Mouse (Mus musculus): ENCODE data around the gene Nat8f2. TPM values are rescaled to one million over a fixed set of nuclear protein-coding genes. Genes with fewer than 3 reads are reported as not detected.

Gene Nat8f2
- polyA plus RNA-seq, 1 experiment: not detected

- no peak for TF ChIP-seq GATA1 (IDR thresholded peaks at IDR 0.05; ENCODE audit: low read length)
These were observed 7.7 kb downstream of the Nat8f2 start for GRCm38 (mm10) chr6:85861247-85861646.

GRCm38 (mm10) chr6:85856194-85856678 is 12.7 kb downstream of the Nat8f2 start:
- no peak for TF ChIP-seq GATA1 (IDR thresholded peaks at IDR 0.05; ENCODE audit: low read length)

GRCm38 (mm10) chr6:85853481-85853880 is 15.5 kb downstream of the Nat8f2 start:
- no peak for TF ChIP-seq GATA1 (IDR thresholded peaks at IDR 0.05; ENCODE audit: low read length)

- TF ChIP-seq GATA1 (IDR thresholded peaks at IDR 0.05; ENCODE audit: low read length): no peak
These were observed 17.7 kb downstream of the Nat8f2 start for GRCm38 (mm10) chr6:85851062-85851773.

- TF ChIP-seq GATA1 (IDR thresholded peaks at IDR 0.05; ENCODE audit: low read length): no peak
These were observed 19.7 kb downstream of the Nat8f2 start for GRCm38 (mm10) chr6:85849240-85849639.

GRCm38 (mm10) chr6:85848140-85848539 is 20.8 kb downstream of the Nat8f2 start:
- TF ChIP-seq GATA1 (IDR thresholded peaks at IDR 0.05; ENCODE audit: low read length): no peak

- TF ChIP-seq GATA1 (IDR thresholded peaks at IDR 0.05; ENCODE audit: low read length): no peak
These were observed 22.0 kb downstream of the Nat8f2 start for GRCm38 (mm10) chr6:85846921-85847320.

- TF ChIP-seq GATA1 (IDR thresholded peaks at IDR 0.05; ENCODE audit: low read length): no peak
These were observed 29.0 kb downstream of the Nat8f2 start for GRCm38 (mm10) chr6:85839982-85840381.

GRCm38 (mm10) chr6:85838674-85839073 is 30.3 kb downstream of the Nat8f2 start:
- TF ChIP-seq GATA1 (IDR thresholded peaks at IDR 0.05; ENCODE audit: low read length): no peak

- no peak for TF ChIP-seq GATA1 (IDR thresholded peaks at IDR 0.05; ENCODE audit: low read length)
These were observed 37.1 kb downstream of the Nat8f2 start, which contains the start of gene Nat8 for GRCm38 (mm10) chr6:85831796-85832321. TSS of gene Nat8 (minus strand) at chr6:85832082.

GRCm38 (mm10) chr6:85829462-85829861 is 39.5 kb downstream of the Nat8f2 start:
- no peak for TF ChIP-seq GATA1 (IDR thresholded peaks at IDR 0.05; ENCODE audit: low read length)

- no peak for TF ChIP-seq GATA1 (IDR thresholded peaks at IDR 0.05; ENCODE audit: low read length)
These were observed 43.1 kb downstream of the Nat8f2 start for GRCm38 (mm10) chr6:85825886-85826285.

GRCm38 (mm10) chr6:85823382-85824090 is 45.4 kb downstream of the Nat8f2 start:
- no peak for TF ChIP-seq GATA1 (IDR thresholded peaks at IDR 0.05; ENCODE audit: low read length)

- TF ChIP-seq GATA1 (IDR thresholded peaks at IDR 0.05; ENCODE audit: low read length): no peak
These were observed 46.7 kb downstream of the Nat8f2 start for GRCm38 (mm10) chr6:85822286-85822685.

GRCm38 (mm10) chr6:85820837-85821236 is 48.1 kb downstream of the Nat8f2 start, which contains the start of the genes Nat8f6 and Nat8f5:
TSS of gene Nat8f6 (minus strand) at chr6:85820954.
TSS of gene Nat8f5 (minus strand) at chr6:85820972.
- TF ChIP-seq GATA1 (IDR thresholded peaks at IDR 0.05; ENCODE audit: low read length): no peak

GRCm38 (mm10) chr6:85818338-85818737 is 50.6 kb downstream of the Nat8f2 start:
- no peak for TF ChIP-seq GATA1 (IDR thresholded peaks at IDR 0.05; ENCODE audit: low read length)

Other genes with a start within 250 kb of the Nat8f2 start
- gene Nat8f7, start 156.0 kb downstream of the Nat8f2 start, polyA plus RNA-seq (2012): not detected in 2 replicates
- not detected in 2 replicates for gene Nat8f3, start 103.4 kb downstream of the Nat8f2 start, polyA plus RNA-seq (2012)
- not detected in 2 replicates for gene Nat8f6, start 48.2 kb downstream of the Nat8f2 start, polyA plus RNA-seq (2012)
- gene Nat8f5, start 48.2 kb downstream of the Nat8f2 start, polyA plus RNA-seq (2012): not detected in 2 replicates
- gene Nat8, start 37.1 kb downstream of the Nat8f2 start, polyA plus RNA-seq (2012): not detected in 2 replicates
- gene Nat8f4, start 35.7 kb upstream of the Nat8f2 start, polyA plus RNA-seq (2012): 0.06 and 0.09 TPM in 2 replicates
- 5.7 and 7.1 TPM in 2 replicates for gene Tprkb, start 42.7 kb upstream of the Nat8f2 start, polyA plus RNA-seq (2012)
- 0.33 and 1.0 TPM in 2 replicates for gene Nat8f1, start 46.5 kb upstream of the Nat8f2 start, polyA plus RNA-seq (2012)
- gene Dusp11, start 92.5 kb upstream of the Nat8f2 start, polyA plus RNA-seq (2012): 54.4 and 73.5 TPM in 2 replicates
- gene Figla, start 147.0 kb upstream of the Nat8f2 start, polyA plus RNA-seq (2012): not detected in 2 replicates
- 109 and 115 TPM in 2 replicates for gene Add2, start 159.5 kb upstream of the Nat8f2 start, polyA plus RNA-seq (2012)

All from G1E-ER4 (cell line).